Mouse (Mus musculus) cerebellum, adult 9-10 months (tissue): ENCODE measurements around the gene Art4.
"Not testable (repeated sequence)": the region's sequence is repeated elsewhere in the genome, so short reads cannot be mapped to it uniquely, and the experiment has no call there.

Experiments used
- DNase-seq: peaks from one replicate; pipeline ENCODE4 v3.0.0; 2022

The Art4 gene

DNA sequence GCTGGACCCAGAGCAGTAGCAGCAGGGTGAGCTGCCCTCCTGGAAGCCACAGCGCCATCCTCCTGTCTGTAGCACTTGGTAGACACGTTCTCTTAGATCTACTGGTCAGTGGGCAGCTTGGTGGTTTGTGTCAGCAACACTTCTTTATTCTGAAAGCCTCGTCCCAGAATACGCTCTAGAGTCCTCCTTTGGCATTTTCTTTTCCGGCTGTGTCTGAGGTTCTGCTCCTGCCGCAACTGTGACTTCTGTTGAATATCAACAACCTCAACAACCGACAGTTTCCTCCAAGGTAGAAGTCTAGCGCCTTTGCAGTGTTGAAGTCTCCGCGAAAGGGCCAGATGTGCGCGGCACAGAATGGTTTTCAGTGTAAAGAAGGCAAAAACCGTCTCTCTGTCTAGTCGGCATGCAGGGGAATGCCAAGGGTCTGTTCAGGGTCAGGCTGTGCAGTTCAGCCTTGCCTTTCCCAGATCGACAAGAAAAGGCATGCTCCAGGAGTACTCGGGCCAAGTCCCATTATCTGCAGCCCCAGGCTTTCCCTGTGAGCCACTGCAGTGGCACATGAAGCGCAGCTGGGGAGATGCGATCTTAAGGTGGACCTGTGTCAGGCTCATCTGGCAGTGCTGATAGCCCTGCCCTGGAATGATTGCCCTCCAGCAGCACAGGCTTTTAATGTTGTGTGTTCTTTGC, at the start of gene Art4:
Art4 (minus strand) TSS at position 548 of the 687 bp plus-strand sequence.
- no peak for DNase-seq

DNA sequence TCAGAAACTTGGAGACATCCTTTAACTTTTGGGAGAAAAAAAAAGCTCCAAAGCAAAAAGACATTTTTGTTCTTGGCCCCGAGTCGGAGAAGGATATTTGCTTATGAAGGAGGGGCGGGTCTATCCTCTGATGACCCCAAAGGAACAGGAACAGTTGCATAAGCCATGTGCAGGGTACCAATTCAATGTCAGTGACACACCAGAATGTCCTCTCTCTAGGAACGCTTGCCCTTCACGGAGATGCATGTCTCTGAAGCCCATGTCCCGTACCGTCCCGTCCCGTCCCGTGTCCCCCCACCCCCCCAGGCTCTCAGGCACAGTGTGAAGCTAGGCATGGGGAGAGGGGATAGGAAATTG, 49.4 kb upstream of the Art4 start:
- DNase-seq = no peak

DNA sequence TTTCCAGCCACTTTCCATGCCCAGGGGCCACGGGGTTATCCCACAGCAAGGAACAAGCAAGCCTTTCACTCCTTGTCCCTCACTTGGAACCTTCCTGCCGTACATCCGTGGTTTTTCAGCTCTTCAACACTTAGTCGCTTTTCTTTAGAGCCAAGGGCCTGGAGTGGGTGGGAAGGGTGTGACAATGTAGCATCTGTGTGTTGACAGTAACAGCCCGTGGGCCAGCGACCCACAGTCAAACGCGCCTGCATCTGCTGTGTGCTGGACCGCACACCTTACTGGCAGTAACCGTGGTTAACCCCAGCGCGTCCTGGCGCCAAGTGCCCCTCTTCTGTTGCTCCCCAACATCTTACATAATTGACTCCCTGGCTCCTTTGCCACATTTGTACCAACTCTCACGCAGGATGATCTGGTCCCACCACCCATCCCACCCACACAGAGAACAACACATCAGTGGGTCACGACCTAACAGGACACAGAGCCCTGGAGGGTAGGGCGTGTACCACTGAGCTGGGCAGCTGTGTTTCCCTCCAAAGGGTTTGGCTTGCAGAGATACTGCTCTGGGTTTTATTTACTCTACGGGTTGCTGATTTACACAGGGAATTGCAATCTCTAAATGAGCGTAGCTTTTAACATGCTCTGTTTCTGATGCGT, 48.9 kb upstream of the Art4 start:
- DNase-seq = no peak

GRCm38 (mm10) chr6:136903885-136904470, 46.4 kb upstream of the Art4 start:
- DNase-seq = no peak

- DNase-seq = no peak
Measured at GRCm38 (mm10) chr6:136902527-136902926, 45.0 kb upstream of the Art4 start.

GRCm38 (mm10) chr6:136901010-136901409, 43.5 kb upstream of the Art4 start:
- no peak for DNase-seq

DNA sequence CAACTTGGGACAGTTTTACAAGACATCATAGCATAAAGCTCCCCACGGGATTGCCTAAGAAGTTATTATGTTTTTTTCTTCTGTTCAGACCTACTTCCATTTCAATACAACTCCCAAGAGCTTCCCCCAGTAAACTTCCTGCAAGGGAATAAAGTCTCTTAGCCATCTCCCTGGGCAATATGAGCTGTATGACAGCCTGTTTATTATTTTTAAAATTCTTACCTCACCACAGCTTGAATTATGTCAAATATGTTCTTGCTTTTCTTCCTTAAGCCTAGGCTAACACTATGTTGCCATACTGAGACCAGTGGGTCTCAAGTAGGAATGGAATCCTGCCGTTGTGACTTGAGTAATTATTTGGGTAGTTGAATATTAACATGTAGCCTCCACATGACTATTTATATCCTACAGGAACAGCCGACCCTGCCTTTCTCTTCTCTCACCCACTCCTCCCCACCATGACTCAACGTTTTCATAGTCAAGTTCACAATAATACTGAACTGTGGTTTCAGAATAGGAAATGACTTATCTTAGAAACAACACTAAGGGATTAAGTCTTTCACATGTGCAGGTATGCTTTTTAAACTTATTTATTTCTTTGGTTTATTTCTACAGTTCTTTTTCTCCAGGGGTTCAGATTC, 43.0 kb upstream of the Art4 start:
- DNase-seq = no peak

GRCm38 (mm10) chr6:136898954-136899353, 41.4 kb upstream of the Art4 start:
- no peak for DNase-seq

DNA sequence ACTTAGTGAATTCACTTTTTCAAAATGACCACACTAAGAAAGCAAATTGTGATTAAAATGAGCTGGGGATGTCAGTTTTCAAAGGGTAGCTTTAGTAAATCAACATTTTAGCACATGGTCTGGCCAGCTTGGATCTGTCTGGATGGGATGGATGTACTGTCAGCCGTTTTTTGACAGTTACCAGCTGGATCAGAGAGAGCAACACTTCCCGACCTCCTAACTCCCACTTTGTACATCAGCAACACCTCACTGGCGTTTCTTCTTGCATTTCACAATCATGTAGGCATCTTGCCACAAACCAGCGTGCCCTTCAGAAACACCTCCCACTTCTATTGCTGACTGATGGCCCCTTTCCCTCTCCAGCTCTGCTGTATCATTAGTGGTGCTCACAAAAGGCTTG, 40.7 kb upstream of the Art4 start:
- DNase-seq = no peak

DNA sequence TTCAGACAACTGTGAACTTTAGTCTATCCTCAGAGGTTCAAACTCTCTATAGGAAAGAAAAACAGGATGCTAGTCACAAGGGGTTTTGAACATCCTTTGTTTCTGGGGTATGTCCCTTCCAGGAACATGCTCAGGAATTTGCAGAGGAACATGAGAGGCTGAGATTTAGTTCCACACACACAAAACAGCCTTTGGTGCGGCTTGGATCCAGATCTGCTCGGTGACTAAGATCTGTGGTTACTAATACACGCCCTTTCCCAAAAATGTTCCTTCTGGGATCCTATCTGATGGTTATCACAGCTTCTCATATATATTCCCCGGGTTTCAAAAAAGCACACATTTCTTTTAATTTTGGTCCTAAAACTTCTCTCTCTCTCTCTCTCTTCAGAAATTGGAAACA, 40.3 kb upstream of the Art4 start:
- DNase-seq = no peak

DNA sequence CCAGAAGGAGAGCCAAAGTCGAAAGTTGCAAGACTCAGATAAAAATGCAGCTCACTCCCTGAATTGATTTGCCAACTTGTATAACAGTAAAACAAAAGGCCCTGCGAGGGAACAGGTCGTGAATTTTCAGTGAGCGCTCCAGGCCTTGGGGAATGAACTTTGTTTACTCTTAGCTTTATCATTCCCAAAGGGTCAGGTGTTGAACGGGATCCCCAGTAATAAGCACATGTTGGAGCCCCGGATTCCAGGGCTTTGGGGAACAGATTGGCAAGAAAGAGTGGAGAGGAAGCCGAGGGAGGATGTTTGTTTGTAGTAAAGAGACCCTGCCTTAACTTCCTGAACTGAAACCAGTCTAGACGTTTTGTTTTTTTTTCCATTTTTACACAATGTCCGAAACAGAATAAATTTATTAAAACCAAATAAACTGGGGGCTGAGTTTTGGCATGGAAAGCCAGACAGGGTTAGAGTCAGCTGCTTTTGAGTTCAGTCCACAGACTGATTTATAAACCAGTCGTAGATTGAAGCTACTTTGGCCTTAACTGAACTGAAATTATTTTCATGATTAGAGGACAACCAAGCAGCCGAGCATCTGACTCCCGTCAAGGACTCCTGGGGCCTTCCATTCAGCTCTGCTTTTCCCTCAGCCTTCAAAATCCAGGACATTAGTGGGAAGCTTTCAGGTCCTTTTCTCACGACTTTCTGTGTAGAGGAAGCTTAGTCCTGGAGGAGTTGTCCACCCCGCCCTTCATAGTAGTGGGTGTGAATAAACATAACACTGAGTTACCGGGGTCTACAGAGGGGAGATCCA, 37.2 kb upstream of the Art4 start:
- DNase-seq = no peak

DNA sequence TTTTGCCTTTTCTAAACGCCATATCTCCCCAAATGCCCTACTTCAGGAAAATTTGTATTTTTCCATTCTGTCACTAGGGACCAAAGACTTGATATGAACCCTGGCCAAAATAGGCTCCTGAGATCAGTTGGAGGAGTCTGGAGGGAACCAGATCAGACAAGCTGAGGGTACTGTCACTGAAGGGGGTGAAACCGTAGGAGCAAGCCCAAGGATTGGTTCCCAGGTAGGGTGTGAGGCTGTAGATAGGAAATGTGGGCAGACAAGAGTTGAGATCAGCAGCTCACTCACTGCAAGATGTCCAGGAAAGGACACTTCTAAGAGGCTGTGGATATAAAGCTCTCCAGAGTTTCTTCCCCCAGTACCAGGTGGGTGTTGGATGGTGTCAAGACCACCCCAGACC, 34.5 kb upstream of the Art4 start:
- DNase-seq = no peak

- no peak for DNase-seq
Measured at GRCm38 (mm10) chr6:136889554-136889953, 32.0 kb upstream of the Art4 start.

DNA sequence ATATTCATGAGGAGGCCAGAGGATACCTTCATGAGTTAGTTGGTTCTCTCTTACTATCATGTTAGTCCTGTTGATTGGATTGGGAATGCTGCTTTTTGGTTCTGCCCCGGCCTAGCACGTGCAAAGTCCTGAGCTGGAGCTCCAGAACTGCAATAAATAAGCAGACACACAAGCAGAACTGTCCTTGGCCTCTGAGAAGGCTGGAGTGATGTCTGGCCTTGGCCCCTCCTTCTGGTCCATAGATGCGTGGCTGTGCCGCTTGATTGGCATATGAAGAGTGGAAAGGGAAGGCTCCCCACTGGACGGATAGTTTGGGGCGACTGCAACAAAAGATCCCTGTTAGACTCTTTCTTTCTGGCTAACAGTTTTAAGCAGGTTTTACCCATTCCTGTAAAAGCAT, 31.5 kb upstream of the Art4 start:
- DNase-seq = no peak

GRCm38 (mm10) chr6:136887854-136888253, 30.3 kb upstream of the Art4 start:
- DNase-seq = no peak

DNA sequence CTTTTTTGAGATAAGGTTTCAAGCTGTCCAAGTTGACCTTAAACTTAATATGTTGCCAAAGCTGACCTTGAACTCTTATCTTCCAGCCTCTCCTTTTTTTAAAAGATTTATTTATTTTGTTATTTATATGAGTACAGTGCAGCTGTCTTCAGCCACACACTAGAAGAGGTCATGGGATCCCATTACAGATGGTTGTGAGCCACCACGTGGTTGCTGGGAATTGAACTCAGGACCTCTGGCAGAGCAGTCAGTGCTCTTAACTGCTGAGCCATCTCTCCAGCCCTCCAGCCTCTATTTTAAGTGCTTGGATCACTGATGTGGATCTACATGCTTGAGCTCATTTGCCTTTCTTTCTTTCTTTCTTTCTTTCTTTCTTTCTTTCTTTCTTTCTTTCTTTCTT, 27.2 kb upstream of the Art4 start:
- DNase-seq = not testable (repeated sequence)

DNA sequence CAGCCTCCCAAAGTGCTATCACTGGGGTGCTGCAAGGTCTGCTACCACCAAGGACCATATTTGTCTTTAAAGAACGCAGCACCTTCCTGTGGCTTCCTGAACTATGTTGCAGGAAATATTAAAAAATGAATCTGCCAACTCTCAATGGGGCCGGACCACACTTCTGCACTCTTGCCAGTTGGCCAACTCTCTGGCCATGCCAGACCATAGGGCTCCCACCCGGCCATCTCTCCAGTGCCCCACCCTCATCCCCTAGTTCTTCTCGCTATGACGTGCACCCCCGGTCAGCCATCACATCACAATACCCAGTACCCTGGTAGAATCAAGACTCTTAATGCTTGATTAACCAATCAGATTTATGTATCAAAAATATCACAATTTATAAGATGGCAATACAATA, 26.4 kb upstream of the Art4 start:
- DNase-seq = no peak

DNA sequence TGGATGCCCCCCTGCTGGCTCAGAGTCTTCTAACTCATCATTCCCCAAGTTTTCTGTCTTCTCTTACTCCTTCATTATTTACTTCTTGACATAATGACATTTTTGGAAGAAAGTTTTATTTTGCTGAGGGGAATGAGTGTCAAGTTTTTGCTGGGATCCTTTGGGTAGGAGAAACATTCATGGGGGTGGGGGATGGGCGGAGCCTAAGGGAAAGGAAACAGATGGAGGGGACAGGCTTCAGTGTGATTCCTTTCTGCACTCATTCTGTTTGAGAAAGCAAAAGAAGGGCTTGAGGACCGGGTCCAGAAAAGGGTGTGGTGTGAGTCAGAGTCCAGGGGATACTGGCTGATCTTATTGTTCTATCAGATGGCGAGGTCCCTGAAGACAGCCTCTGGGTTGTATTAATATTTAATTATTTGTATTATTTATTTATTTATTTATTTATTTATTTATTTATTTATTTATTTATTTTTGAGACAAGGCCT, 25.9 kb upstream of the Art4 start:
- DNase-seq = no peak

DNA sequence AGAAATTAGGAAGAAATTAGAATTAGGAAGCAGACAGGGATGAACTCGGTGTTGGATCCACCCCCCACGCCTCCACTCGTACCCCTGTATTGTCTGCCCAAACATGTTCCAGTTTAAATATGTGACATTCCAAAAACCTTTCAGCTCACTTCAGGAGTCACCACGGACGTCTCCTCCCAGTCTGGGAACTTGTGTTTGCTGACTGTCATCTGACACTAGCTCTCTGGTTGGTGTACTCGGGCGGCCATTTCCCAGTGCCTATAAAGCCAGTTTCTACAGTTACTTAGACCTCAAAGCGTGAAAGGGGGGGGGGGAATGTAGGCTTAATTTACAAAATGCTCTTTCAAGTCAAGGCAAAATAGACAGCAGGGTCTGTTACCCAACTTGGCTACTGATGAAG, 24.1 kb upstream of the Art4 start:
- DNase-seq = no peak

GRCm38 (mm10) chr6:136875670-136876069, 18.1 kb upstream of the Art4 start, which contains the start of gene Mgp:
Mgp (minus strand) TSS chr6:136875823.
- no peak for DNase-seq

DNA sequence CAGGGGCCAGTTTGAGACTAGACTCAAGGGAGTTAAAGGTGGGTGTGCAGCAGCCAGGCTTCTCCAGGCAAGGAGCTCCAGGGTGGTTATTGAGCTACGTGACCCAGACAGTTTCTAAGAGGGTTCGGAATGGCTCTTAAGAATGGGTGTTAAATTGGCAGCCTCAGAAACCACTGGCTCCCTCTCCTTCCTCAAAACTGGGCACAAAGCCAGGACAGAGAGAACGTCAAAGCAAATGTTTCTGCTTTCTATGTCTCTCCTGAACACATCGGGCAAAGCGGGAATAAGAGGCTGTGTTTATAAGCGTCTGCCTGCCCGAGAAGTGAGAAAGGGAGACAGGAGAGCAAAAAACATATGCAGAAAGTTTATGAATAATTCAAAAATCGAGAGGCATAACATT, 17.1 kb upstream of the Art4 start:
- no peak for DNase-seq

DNA sequence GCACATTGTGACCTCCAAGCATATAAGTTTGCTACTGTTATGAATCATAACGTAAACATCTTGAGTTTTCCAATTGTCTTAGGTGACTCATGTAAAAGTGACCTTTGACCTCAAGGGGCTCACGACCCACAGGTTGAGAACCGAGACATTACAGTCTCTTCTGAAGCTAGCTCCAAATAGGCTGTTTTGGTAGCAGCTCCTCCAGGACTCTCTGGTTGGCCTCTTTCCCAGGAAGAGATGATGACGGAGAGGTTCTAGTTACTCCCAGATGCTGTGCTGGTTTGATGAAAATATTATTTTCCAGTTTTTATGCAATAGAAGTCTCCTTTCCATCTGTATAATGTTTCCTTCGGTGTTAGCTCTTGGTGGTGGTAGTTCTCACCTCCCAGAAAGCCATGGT, 11.4 kb upstream of the Art4 start:
- no peak for DNase-seq

- DNase-seq = no peak
Measured at GRCm38 (mm10) chr6:136866150-136866549, 8.6 kb upstream of the Art4 start.
